Mouse (Mus musculus): Measurements from ENCODE around the gene Fap. TPM values are rescaled to one million over a fixed set of nuclear protein-coding genes. Genes with fewer than 3 reads are reported as not detected.

The Fap gene
- polyA plus RNA-seq, 1 experiment: not detected

DNA sequence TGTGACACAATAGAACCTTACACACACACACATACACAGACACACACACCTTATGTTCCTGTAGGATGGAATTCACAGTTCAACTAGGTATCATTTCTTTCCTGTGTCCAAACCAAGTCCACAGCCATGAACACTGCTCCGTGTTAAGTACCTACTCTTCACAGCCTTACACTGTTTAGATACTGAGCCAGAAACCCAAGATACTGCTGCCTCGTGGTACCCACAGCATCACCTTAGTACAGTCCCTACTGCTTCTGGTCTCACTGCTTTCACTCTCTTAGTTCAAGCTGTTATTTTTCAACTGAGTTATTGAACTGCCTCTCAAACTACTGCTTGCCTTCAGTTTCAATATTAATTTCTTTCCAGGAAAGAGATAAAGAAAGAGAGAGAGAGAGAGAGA lies 110.6 kb downstream of the Fap start:
- Histone ChIP-seq H3K9me3 (0 out of 2 replicates have a peak, but pooled peaks cover 3% of the 10 kb centered on the region), H3K36me3 (replicated peaks; ENCODE audit: low read length) (no peaks in the 10 kb centered on the region), H3K4me3 (replicated peaks) (no peak overlapping the region), H3K27me3 (replicated peaks) (peaks cover 7% of the 10 kb centered on the region), H3K4me1 (peaks cover 15% of the 10 kb centered on the region)
- TF ChIP-seq GATA1 (IDR thresholded peaks at IDR 0.05; ENCODE audit: borderline replicate concordance, low read length) (no peak), FLI1 (IDR thresholded peaks at IDR 0.05; ENCODE audit: low read length) (no peak)

DNA sequence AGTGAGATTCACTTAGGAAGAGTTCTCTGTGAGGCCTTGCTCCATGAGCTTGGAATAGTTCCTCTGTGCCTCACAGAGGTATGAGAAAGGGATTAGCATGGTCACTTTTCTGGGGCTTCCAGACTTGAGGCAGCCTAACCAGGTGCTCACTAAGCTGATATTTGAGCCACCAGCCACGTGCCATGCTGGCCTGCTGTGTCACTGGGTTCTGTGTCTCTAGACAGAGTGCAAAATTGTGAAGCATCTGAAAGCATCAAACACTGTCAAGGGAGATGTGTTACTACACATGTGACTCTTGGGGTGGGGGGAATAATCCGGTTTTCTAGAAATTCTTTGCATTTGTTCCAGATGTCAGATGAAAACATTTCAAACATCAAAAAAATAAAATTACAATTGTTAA lies 111.7 kb downstream of the Fap start:
- Histone ChIP-seq H3K27me3 (replicated peaks) (peaks cover 7% of the 10 kb centered on the region), H3K9me3 (0 out of 2 replicates have a peak, but pooled peaks cover 3% of the 10 kb centered on the region), H3K36me3 (replicated peaks; ENCODE audit: low read length) (no peaks in the 10 kb centered on the region), H3K4me3 (replicated peaks) (no peak overlapping the region), H3K4me1 (peaks cover 15% of the 10 kb centered on the region)
- no peak for TF ChIP-seq FLI1 (IDR thresholded peaks at IDR 0.05; ENCODE audit: low read length)

- Histone ChIP-seq H3K4me1 (peaks cover 15% of the 10 kb centered on the region), H3K36me3 (replicated peaks; ENCODE audit: low read length) (no peaks in the 10 kb centered on the region), H3K27me3 (replicated peaks) (peaks cover 7% of the 10 kb centered on the region), H3K4me3 (replicated peaks) (no peak overlapping the region), H3K9me3 (0 out of 2 replicates have a peak, but pooled peaks cover 3% of the 10 kb centered on the region)
- no peak for TF ChIP-seq FLI1 (IDR thresholded peaks at IDR 0.05; ENCODE audit: low read length)
- TF ChIP-seq GATA1 (IDR thresholded peaks at IDR 0.05; ENCODE audit: borderline replicate concordance, low read length): no peak
Measured at GRCm38 (mm10) chr2:62460815-62461450, 112.9 kb downstream of the Fap start.

DNA sequence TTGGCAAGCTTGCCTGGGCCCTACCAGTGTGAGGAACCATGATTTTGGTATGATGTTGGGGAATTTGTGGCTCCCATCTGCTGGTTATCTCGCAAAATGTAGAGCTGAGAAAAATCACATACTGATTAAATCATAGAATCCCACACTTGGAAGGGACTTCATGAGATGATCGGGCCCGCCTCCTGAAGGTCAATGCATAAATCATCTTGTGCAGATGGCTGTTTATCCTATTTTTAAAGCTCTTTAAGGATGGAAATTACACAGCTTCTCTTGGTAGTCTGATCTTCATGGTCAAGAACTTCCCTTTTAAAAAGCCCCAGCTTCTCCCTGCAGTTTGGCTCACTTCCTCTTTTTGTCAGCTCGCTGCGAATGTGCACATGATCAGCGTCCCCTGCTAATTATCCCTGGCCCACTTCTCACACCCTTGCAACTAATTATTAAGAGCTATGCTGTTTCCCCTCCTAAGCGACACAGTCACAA lies 113.6 kb downstream of the Fap start:
- Histone ChIP-seq H3K36me3 (replicated peaks; ENCODE audit: low read length) (no peaks in the 10 kb centered on the region), H3K4me3 (replicated peaks) (peak overlapping the region; percentile 46), H3K9me3 (0 out of 2 replicates have a peak, but pooled peaks cover 3% of the 10 kb centered on the region), H3K4me1 (peaks cover 15% of the 10 kb centered on the region), H3K27me3 (replicated peaks) (peaks cover 5% of the 10 kb centered on the region)
- TF ChIP-seq GATA1 (IDR thresholded peaks at IDR 0.05; ENCODE audit: borderline replicate concordance, low read length) (no peak), FLI1 (IDR thresholded peaks at IDR 0.05; ENCODE audit: low read length) (no peak)

GRCm38 (mm10) chr2:62459241-62460174 lies 114.4 kb downstream of the Fap start:
- Histone ChIP-seq H3K36me3 (replicated peaks; ENCODE audit: low read length) (no peaks in the 10 kb centered on the region), H3K9me3 (0 out of 2 replicates have a peak, but pooled peaks cover 3% of the 10 kb centered on the region), H3K4me3 (replicated peaks) (no peak overlapping the region), H3K27me3 (replicated peaks) (peaks cover 5% of the 10 kb centered on the region), H3K4me1 (peaks cover 15% of the 10 kb centered on the region)
- TF ChIP-seq GATA1 (IDR thresholded peaks at IDR 0.05; ENCODE audit: borderline replicate concordance, low read length) (no peak), FLI1 (IDR thresholded peaks at IDR 0.05; ENCODE audit: low read length) (no peak)

DNA sequence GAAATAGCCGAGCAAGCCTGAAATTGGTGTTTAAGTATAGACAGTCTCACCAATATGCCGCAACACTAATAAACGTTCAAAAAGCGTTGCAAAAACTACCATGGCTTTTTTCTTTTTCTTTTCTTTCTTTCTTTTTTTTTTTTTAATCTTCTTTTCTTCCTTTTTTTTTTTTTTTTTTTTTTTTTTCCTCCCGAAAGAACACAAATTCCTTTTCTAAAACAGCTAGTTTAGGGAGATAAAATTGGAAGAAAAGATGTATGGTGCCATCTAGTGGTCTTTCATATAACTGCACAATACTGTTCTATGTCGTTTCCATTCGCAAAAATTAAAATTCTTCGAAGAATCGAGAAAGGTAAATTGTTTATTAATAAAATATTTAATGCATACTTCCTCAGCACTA lies 115.8 kb downstream of the Fap start:
- 0 out of 2 replicates have a peak, but pooled peaks cover 3% of the 10 kb centered on the region for H3K9me3 ChIP-seq
- H3K36me3 ChIP-seq (replicated peaks; ENCODE audit: low read length): no peaks in the 10 kb centered on the region
- H3K27me3 ChIP-seq (replicated peaks): peaks cover 5% of the 10 kb centered on the region
- H3K4me3 ChIP-seq (replicated peaks): no peak overlapping the region
- H3K4me1 ChIP-seq: peaks cover 15% of the 10 kb centered on the region
- no peak for TF ChIP-seq FLI1 (IDR thresholded peaks at IDR 0.05; ENCODE audit: low read length)
- TF ChIP-seq GATA1 (IDR thresholded peaks at IDR 0.05; ENCODE audit: borderline replicate concordance, low read length): no peak

DNA sequence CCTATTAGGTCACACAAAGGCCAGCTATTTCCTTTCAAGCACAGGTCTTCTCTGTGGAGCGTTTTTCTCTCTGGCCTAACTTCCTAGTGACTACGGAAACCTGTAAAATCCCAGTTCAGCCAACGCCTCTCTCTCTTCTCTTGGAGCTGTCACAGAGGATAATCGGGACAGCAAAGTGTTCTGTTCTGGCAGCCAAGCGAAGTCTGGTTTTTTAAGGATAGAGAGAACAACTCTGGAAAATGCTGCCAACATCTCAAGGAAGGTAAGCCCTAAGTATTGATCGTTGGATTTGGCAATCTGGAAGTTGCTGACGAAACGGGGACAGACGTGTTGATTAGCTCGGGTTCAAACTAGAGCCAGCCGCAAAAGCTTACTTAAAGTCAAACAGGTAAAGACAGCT lies 118.9 kb downstream of the Fap start:
- peaks cover 5% of the 10 kb centered on the region for H3K27me3 ChIP-seq (replicated peaks)
- no peak overlapping the region for H3K4me3 ChIP-seq (replicated peaks)
- H3K9me3 ChIP-seq: no peaks in the 10 kb centered on the region
- H3K4me1 ChIP-seq: peaks cover 3% of the 10 kb centered on the region
- TF ChIP-seq FLI1 (IDR thresholded peaks at IDR 0.05; ENCODE audit: low read length) (no peak), GATA1 (IDR thresholded peaks at IDR 0.05; ENCODE audit: borderline replicate concordance, low read length) (no peak)
- no peaks in the 10 kb centered on the region for H3K36me3 ChIP-seq (replicated peaks; ENCODE audit: low read length)

- H3K27me3 ChIP-seq (replicated peaks): peaks cover 4% of the 10 kb centered on the region
- no peaks in the 10 kb centered on the region for H3K4me1 ChIP-seq
- H3K36me3 ChIP-seq (replicated peaks; ENCODE audit: low read length): no peaks in the 10 kb centered on the region
- H3K4me3 ChIP-seq (replicated peaks): no peak overlapping the region
- H3K9me3 ChIP-seq: no peaks in the 10 kb centered on the region
- TF ChIP-seq FLI1 (IDR thresholded peaks at IDR 0.05; ENCODE audit: low read length): no peak
- no peak for TF ChIP-seq GATA1 (IDR thresholded peaks at IDR 0.05; ENCODE audit: borderline replicate concordance, low read length)
Measured at GRCm38 (mm10) chr2:62454033-62454432, 119.8 kb downstream of the Fap start.

Other genes starting within 250 kb of the Fap start
- not detected in 2 replicates for gene Dpp4, start 161.8 kb downstream of the Fap start, polyA plus RNA-seq (2012; ENCODE audit: insufficient read depth, low replicate concordance)
- gene Gcg, start 90.4 kb downstream of the Fap start, polyA plus RNA-seq (2012; ENCODE audit: insufficient read depth, low replicate concordance): not detected in 2 replicates
- 1.7 and 2.1 TPM in 2 replicates for gene Ifih1, start 72.2 kb upstream of the Fap start, polyA plus RNA-seq (2012; ENCODE audit: insufficient read depth, low replicate concordance)
- 0.04 TPM in 1 of 2 replicates, not detected in the other for gene Gca, start 90.2 kb upstream of the Fap start, polyA plus RNA-seq (2012; ENCODE audit: insufficient read depth, low replicate concordance)